Mouse (Mus musculus): ENCODE measurements around the gene Lemd2.
"Not testable (repeated sequence)": the region's sequence is repeated elsewhere in the genome, so short reads cannot be mapped to it uniquely, and the experiment has no call there.

Gene Lemd2

DNA sequence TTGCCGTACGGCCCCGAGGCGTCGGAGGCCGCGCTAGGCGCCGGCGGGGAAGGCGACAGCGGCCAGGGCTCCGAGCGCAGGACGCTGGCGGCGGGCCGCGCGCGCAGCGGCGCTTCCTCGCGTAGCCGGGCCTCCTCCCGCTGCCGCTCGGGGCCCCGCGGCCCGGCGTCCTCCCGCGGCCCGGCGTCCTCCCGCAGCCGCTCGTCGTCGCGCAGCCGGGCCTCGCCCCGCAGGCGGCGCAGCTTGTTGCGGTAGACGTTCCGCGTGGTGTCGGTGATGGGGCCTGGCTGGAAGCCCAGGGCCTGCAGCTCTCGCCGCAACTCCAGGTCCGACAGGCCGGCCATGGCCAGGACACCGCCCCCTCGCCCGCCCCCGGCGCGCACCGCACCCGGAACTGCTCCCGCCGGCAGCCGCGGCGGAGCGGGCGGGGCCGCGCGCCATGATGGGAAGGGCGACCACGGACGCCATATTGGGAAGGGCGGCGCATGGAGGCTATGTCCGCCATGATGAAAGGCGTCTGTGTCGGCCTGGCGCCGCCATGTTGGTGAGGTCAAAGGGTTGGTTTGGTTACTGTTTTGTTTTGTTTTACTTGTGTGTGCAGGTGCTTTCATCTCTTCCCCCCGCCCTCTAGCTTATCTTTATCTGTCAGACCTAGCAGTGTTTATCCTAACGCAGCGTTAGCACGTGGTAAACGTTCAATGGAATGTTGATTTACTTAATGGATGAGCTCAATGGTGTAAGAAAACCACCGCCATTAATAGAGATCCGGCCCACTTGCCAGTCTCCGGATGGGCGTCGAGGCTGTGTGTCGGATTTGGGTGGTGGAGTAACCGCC, at the start of gene Lemd2:
Gene Lemd2, minus strand, starts transcription at position 395 of the 835 bp plus-strand sequence.
- DNase-seq = peak; percentile 97

GRCm38 (mm10) chr17:27251150-27251549, 46.9 kb upstream of the Lemd2 start:
- no peak for DNase-seq

DNA sequence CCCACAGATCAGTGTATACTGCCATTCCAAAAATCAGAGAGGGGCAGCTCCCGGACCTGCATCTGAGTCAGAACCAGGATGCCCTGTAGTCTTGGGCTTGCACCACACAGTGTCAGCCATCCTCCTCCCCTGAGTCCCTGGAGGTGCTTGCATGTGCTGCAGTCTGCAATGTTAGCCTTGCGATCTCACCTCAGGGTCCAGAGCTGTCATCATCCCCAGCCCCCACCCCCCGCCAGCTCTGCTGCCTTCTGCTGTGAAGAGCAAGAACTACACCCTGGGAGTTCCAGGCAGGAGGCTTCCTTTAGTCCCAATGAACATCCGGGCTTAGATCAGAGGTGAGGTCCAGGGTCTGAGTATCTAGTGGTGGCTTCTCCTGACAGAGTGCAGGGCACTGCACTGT, 46.2 kb upstream of the Lemd2 start:
- no peak for DNase-seq

GRCm38 (mm10) chr17:27249073-27249472, 44.8 kb upstream of the Lemd2 start:
- DNase-seq = no peak

DNA sequence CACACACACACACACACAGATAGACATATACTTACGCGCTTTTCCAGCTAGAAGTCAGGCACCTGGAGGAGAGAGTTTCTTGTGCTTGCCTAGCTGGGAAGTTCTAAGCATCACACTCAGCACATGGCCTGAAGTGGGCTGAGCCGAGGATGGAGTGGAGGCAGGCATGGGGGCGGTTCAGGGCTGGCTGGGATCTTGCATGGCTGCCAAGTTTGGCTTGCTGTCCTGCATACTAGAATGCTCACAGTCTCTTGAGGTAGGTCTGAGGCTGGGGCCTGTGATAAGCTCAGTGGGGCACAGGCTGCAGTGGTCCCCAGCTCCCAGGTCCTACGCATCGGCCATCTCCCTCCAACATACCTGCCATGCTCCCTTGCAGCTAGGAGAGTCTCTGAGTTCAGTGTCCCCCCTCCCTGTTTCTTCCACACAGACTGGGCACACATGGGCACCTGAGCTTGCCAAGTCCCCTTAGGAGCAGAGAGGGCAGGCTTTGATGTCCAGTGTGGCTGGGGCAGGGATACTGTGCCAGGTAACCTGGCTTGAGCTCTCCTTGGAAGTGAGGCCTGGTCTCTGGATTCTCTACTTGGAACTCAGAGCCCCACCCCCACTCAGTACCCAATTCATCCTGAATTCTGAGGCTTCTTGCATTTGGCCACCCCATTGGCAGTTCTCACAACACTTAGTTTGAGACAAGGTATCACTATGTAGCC, 43.6 kb upstream of the Lemd2 start:
- DNase-seq = no peak

DNA sequence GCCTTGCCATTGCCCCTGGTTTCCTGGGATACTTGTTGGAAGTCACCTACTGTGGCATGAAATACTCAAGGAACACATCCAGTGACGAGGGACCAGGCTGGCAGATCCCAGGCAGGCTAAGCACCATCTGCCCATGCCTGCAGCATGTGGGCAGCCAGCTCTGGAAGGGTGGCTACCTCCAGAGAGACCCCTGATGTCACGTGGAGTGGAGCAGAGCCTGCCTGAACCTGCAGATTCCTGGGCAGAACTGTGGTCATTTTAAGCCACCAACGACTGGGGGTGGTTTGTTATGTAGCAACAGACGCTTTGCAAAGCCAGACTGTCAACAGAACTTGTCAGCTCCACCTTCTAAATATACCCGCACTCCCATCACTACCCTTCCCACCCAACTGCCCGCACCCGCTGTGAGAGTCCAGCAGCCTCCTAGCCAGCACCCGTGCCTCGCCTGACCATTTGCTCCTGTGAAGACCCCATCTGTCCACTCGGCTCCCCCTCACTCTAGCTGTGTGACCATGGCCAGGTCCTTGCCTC, 41.6 kb upstream of the Lemd2 start:
- DNase-seq = no peak

- no peak for DNase-seq
These were observed 40.6 kb upstream of the Lemd2 start for GRCm38 (mm10) chr17:27244912-27245311.

GRCm38 (mm10) chr17:27242194-27243189, 38.2 kb upstream of the Lemd2 start:
- DNase-seq = no peak

DNA sequence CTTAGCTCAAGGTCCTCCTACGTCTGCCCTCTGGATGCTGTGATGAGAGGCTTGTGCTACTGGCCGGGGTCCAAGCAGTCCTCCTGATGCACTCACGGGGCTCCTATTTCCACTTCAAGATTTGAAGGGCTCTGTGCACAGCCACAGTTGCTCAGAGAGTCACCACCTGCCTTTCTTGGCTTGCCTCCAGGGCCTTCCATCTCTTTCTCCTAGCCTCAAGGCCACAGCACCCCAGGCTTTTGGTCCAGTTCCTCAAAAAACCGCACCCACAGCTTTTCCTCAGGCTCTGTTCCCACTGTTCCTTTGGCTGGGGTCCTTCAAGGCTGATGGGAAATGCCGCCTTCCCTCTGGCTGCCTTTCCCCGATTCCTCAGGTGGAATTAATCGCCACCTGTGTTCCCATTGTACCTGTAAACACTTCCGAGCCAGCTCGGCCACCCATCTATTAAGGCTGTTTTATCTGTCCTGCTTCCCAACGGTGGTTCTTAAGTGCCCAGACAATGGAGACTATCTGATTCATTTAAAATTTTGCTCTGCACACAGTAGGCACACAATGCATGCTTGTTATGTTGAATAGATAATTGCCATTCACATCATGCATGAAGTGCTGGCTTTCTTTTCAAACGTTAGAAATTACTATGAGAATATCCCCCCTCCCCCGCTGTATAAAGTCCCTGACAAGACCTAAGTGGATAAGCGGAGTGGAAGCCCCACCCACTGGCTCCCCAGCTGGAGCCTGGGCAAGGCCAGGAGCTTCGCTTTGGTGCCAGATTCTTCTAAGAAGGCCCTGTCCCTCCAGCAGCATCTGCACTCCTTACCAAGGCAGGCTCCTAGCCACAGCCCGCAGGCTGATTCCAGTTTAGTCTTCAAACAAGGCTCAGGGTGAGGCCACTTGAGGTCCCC, 36.5 kb upstream of the Lemd2 start:
- DNase-seq = no peak

- DNase-seq = no peak
These were observed 35.7 kb upstream of the Lemd2 start for GRCm38 (mm10) chr17:27239941-27240340.

DNA sequence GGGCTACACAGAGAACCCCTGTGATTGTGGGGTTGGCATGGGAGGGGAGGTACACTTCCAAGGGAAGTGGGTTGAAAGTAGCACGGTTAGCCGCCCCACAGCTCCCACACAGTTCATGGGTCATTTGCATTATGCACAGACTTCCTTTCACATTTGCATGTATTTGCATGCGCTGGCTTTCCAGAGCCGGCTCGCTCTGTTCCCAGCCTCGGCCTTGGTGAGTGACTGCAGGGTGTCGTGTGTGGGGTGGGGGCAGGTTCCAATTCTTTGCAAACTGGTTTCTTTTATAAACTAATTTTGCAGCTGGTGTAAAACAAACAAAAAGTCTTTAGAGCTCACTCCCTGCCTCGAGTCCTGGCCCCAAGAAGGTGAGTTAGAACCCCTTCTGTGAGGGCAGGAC, 34.4 kb upstream of the Lemd2 start:
- no peak for DNase-seq

DNA sequence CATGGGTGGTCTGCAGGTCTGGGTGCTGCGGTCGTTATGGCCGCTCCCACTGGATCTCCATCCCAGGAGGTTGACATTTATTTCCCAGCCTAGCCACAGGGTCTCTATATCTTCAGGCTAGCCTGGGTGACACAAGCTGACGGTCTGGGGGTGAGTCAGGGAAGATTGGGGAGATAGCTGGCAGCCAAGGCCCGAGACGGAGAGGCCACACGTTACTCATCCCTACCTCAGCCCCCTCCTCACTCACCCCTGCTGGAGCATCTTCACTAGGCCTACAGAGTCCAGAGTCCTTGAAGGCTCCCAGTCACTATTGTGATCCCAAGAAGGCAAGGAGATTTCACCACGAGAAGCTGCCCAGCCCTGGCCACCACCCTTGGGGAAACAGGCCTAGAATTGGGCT, 33.5 kb upstream of the Lemd2 start:
- no peak for DNase-seq

GRCm38 (mm10) chr17:27233298-27233697, 29.0 kb upstream of the Lemd2 start:
- DNase-seq = no peak

DNA sequence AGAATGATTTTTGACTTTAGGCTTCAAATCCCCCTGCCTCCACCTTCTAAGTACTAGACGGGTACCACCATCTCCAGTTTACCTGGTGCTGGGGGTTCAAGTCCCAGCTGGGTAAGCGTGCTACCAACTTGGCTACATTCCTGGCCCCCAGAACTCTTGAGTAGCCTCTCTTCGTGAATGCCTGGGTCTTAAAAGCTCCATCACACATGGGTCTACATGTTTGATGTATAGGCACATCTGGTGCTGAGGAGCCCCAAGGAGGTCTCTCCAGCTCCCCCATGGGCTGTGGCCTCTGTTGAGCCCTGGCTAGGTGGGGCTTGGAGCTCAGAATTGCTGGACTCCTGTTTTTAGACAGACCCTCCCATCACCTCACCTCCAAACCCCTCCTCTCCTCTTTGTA, 27.9 kb upstream of the Lemd2 start:
- no peak for DNase-seq

DNA sequence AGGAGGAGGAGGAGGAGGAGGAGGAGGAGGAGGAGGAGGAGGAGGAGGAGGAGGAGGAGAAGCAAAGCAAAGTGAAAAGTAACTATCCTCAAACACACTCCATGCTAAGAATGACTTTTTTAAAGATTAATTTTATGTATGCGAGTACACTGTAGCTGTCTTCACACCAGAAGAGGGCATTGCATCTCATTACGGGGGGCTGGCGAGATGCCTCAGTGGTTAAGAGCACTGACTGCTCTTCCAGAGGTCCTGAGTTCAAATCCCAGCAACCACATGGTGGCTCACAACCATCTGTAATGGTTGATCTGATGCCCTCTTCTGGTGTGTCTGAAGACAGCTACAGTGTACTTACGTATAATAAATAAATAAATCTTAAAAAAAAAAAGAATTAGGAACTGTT, 27.3 kb upstream of the Lemd2 start:
- DNase-seq = not testable (repeated sequence)

GRCm38 (mm10) chr17:27231146-27231503, 26.9 kb upstream of the Lemd2 start:
- no peak for DNase-seq

DNA sequence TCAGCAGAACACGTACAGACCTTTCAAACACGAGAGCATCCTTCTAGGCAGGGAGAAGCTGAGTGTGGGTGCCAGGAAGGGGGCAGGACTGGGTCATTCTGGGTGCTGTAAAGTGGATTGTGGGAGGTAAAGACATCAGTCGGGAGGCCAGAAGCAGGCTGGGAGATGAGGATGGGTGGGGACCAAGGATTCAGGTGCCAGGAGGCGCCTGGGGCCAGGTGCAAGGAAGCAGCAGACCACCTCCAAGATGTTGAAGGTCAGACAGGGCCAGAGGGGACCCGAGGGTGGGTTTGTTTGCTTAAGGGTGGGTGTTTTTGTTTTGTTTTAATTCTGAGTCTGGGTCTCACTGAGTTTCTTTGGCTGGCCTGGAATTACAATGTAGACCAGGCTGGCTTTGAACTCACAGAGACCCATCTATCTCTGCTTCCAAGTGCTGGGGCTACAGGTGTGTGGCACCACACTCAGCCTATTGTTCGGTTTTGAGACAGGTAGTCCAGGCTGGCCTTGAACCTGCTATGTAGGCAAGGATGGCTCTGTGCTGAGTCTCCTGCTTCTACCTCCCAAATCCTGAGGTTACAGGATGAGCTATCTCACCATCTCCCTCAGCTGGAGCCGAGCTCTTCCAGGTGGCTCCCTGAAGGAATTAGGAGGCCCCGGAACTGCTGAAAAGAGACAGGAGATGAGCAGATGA, 26.3 kb upstream of the Lemd2 start:
- no peak for DNase-seq

- DNase-seq = no peak
These were observed 25.6 kb upstream of the Lemd2 start for GRCm38 (mm10) chr17:27229710-27230454.

- peak; percentile 71 for DNase-seq
These were observed 24.1 kb upstream of the Lemd2 start for GRCm38 (mm10) chr17:27228216-27228915.

DNA sequence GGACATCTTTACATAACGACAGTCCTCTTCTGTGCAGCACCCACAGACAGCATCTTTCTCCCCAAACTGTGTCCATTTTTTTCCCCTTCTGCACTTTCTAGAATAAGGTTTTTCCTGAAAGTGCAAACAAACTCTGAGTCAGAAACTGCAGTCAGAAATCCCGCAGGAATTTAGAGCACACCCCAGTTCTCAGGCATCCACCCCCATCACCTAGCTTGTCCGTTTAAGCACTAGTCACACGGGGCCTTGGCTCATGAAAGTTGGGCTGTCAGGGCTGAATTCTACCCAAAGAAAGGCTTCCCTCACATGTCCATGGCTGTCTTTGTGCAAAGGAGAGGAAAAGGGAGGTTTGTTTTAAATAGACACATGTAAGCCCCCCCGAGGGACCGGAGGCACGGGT, 23.0 kb upstream of the Lemd2 start:
- DNase-seq = no peak

Measured in thymus, postnatal 14 days (tissue).